Mouse (Mus musculus) frontal cortex, adult 2 months (tissue): ENCODE results near the gene Arhgap20. TPM values are rescaled to one million over a fixed set of nuclear protein-coding genes. Genes with fewer than 3 reads are reported as not detected.
A peak's percentile ranks its signal among the peaks of the same experiment; 100 is the strongest.

Source experiments
- DNase-seq, 2 experiments: peaks; one replicate each; pipeline ENCODE4 v3.0.0; 2022; ENCODE audit warnings: low spot score in 1 of 2; ENCODE audit errors: extremely low spot score in 1 of 2
- polyA plus RNA-seq: library from polyadenylated mRNA; depleted of rRNA; stranded (reverse); fragments of >200 nt; gene quantifications from 2 replicates; pipeline ENCODE4 v1.2.3, GENCODE M21; 2012; rRNA removed

Gene Arhgap20
- polyA plus RNA-seq = 22.8 TPM in 2 replicates

DNA sequence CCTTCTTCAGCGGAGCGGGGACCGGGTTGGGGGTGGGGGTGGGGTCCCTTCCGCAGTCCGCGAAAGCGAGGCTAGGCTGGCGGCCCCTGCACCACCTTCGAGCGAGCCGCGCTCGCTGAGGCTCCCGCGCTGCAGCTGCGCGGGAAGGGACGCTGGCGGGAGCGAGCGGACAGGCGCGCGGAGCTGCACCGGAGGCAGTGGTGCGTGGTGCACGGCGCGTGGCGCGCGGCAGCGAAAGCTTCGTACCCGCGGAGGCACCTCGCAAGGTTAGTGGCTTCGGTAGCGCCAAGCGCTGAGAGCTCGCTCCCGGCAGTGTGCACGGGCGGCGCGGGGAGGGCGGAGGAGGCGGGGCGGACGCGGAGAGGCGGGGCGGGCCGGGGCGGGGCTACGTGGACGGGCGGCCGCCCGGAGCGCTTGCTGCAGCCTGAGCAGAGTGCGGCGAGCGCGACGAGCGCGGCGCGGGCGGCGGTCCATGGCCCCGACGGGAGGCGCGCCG is at the start of gene Arhgap20:
TSS of gene Arhgap20 (plus strand) at position 417 of the 496 bp plus-strand sequence.
- peak; percentile 75 to 91 for DNase-seq

DNA sequence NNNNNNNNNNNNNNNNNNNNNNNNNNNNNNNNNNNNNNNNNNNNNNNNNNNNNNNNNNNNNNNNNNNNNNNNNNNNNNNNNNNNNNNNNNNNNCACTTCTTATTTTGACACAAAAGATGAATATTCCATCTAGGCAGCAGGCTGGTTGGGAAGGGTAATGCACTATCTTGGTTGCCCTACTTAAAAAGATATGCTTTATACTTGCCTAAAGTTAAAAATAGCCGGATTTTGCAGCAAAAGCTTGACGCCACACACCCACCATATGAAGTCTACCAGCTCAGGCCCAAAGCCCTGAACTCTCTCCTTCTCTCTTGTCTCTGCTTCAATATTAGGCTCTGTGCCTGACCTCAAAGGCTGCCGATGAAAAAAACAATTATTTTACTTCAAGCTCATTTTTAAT is 46.3 kb upstream of the Arhgap20 start:
- peak in 1 of 2 experiments; percentile 31 for DNase-seq

DNA sequence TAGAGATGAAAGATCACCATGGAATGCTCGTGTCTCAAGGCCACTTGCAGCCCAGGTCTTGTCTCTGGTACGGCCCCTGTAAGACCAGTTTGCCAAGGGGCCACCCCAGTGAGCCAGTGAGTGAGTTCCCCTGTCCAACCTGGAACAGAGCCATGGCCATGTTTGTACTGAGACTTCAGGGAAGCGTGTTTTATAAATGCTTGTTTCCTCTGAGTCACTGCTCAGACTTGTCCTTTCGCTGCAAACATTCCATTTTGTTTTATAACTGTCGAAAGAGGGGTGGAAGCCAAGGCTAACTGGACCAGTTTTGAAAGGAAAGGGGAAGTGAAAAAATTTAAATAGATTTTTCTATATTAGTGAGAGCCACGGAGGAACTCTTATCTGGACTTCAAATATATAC is 37.2 kb upstream of the Arhgap20 start:
- no peak for DNase-seq

DNA sequence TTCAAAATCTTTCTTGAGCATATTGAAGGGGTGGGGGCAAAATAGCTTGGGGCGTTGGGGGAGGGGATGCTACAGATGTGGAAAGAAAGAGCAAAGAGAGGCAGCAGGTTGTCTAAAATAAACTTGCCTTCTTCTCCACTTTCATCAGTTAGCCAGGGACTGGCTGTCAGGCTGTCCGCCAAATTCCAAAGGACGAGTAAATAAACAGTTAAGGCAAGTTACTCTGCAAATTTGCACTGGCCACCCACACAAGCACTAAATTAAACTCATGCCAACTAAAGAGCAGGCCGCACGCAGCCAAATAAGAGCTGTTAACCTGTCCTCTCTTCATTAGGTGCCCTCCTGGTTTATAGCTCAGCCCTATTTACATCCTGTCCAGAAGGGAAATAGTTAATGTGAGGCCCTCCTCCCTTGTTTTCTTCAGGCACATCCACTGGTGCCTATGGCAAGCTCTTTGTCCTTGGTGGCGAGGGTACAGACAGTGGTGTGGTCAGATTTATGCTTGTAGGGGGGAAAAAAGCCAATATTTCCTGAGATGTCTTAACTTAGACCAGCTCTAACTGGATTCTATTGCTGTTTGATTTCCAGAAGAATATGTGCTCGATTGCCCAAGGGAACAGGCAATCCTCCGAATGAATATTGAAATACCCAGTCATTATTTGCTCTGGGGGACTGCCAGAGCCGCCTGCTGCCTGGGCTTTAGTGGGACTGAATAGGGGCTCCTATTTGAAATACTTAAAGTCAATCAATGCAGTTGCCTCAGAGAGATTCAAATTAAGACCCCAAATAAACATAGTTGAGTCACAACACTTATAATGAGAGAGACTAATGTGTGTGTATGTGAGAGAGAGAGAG is 29.7 kb upstream of the Arhgap20 start:
- peak in 1 of 2 experiments; percentile 9 for DNase-seq

DNA sequence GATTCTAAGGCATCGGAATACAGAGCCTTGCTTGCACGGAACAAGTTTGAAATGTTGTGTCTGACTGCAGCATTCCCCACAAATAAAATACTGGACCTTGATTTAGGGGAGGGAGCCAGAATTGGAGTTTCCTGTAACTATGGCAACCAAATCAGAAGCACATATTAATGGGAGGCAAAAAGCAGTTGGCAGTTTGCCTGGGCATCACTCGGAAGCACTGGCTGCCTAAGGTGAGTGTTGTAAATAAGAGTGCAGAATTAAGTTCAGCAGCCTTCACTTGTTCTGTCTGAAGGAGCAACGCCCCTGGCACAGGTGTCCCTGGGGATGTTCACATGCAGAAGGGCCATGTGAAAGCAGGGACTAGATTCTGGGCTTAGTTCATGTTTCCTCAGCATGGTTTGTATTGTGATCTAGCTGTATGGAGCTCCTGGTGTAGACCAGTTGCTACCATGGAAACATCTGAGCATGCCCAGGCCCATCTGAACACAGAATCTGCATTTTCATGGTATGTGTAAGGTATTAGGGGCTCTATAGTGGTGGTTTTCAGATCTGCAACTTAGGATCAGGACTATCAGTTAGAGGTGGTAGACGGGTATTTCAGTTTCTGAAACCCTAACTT is 28.3 kb upstream of the Arhgap20 start:
- peak in 1 of 2 experiments; percentile 20 for DNase-seq

DNA sequence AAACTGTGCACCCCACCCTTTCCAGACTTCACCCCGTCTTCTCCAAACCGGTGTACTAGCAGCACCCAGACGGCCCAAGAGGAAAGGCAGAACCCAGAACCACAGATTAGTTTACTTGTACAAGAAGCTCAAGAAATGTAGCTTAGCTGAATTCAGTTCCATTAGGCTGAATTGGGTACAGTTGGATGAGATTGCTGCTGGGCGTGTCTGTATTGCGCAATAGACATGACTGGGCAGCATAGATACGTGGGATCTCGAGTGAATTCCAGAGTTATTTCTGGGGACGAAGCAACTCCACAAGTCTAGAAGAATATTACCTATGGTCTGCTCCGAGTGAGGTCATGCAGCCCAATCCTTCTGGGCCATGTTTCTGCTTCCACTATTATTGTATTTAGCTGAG is 26.8 kb upstream of the Arhgap20 start:
- DNase-seq = no peak

DNA sequence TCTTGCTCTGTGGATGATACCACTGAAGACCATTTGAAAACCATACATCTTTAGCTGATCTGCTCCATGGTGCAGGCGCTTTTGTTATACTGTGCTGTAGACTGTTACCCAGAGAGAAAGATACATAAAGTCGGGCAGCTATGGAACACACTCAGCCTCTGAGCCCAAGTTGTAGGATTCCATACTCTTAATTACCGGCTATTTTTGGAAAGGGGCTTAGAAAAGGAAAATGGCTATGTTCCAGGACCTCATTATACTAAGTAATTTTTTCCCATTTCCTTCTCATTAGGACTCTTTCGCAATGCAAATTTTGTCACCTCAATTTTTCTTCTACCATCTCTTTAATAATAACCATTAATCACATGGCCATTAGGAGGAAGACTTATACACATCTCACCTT is 25.3 kb upstream of the Arhgap20 start:
- DNase-seq = no peak

DNA sequence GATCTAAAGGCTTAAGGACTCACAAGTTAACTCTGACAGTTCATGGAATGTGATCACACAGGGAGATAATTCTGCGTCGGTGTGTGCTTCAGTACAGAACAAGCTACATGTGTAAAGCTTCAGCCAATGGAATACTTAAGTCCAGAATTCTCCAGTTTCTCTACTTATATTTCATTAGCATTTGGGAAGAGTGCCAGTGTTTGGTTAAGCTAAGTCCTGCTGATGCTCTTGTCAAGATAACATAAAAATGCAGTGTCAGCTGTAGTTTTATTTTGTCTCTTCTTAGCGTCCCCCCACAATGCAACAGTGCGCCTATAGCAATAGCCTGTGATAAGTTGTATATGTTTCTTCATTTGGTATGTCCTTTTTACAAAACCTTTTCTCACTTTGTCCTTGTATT is 15.0 kb upstream of the Arhgap20 start:
- no peak for DNase-seq

DNA sequence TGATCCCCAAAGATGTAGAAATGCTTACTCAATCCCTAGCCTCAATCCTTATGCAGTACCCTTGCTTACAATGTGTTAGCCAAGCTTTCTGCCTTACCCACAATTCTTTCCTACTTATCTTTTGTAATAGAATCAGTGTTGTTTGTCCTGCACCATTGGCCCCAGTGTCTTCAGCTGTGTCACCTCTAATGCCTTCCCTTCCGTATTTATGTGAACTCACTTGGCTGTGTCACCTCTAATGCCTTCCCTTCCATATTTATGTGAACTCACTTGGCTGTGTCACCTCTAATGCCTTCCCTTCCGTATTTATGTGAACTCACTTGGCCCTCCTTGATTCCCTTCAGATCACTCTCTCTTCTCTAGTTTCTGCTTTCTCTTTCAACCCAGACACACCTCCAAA is 4.1 kb upstream of the Arhgap20 start:
- DNase-seq = no peak

DNA sequence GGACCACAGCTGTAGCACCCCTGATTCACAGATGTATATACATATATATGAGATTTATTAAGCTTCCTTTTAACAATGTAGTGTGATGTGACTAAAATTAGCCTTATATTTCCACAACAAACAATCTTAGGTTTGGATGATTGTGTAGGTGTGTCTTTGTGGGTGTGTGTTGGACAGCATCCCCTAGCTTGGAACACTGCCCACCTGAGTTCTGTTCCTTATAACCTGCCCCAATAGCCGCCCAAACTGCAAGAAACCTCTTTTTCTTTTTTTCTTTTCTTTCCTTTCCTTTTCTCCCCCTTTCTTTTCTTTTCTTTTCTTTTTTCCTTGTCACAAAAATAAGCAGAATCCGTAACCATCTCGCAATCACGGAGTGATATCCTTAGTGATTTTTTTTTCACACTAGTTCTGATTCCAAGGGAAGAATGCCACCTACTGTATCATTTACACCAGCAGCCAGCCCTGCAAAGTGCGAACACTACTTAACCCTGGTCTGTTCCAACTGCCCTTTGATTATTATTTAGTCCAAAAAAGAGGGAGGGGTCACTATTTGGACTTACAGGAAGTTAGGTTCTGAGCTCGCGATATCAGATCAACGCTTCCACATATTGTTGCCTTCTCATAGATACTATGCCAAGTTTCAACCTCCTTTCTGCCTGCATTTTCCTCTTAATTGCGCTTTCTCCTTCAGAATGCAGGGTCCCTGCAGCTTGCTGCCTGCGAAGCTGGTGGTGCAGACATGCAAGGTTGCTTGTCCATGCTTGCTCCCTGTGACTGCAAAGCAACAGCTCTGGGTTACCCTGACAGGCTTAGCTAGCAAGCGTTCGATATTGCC is 879 bp upstream of the Arhgap20 start:
- DNase-seq = peak in 1 of 2 experiments; percentile 66

DNA sequence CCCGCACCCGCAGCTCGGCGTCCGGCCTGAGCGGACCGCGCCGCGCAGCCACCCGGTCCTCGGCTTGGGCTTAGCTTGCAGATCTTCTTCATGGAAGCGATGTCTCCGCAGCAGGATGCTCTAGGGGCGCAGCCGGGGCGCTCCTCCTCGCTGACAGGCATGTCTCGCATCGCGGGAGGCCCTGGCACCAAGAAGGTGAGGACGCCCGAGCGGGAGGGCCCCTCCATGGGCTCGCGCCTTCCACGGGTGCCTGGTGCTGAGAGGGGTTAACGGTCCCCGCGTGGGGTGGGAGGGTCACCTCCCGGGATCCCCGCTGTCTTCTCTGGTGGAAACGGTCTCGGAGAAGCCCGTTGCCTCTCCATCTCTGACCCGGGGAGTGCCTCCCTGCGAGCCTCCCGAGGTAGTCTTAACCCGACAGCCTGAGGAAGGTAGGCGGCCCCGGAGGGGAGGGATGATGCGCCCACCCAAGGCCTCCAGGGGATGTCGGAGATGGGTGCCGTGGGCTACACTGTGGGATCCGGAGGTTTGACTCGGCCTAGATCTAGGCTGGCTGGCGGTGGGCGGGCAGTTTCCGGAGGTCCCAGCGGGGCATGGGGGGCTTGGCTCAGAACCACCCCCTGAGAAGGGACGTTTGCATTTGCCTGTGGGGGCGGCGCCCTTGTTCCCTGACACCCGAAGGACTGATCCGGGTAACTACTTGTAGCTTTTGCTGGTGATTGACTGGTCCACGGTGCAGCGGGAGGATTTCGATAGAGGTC is 459 bp downstream of the Arhgap20 start:
- DNase-seq = peak in 1 of 2 experiments; percentile 53

DNA sequence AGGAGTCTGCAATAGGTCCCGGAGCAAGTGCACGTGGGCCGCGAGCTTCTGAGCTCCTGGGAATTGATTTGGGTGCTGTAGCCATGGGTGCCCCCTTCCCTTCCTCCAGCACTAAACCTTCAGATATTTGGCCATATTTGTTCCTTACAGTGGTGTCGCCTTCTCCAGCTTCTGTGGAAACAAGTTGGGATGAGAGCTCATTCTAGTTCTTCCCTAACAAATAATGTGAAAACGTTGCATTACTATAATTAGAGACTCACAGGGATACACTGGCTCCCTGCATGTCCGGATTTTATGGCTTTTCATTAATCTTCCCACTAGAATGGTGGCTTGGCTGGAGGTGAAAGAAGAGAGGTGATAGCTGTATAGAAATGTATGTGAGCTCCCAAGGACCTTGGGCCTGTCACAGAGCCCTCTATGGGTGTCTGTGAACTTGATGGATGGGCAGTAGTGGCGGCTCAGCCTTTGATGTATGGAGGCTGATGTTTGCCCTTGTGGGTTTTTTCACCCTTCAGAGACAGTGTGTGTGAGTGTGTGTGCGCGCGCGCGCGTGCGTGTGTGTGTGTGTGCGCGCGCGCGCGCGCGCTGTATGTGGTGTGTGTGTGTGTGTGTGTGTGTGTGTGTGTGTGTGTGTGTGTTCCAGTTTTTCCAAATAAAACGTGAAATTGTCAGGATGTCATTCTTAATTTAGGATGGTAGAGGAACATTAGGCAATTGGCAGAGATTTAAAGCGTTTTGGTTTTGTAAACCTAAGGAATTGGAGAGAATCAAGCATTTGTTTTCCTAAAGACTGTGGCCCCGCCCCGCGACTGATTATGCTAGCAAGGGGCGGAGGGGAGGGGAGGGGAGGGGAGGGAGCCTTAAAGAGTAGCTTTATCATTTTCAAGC is 1.3 kb downstream of the Arhgap20 start:
- DNase-seq = peak in 1 of 2 experiments; percentile 45

DNA sequence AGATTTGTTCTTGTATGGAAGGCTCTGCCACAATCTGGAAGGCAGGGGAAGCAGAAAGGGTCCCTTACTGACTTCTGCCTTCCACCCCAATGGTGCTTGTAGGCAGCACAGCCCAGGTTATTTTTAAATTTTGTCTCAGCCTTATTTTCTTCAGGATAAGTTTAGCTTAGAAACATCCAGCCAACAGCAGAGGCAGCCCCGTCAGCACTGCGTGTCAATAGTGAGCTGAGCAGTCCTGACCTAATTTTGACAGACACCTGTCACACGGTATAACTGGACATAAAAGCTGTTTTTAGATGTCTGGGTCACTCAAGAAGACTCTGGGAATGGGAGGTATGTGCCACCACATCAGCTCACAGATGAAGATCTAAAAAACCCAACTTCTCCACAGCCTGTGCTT is 9.1 kb downstream of the Arhgap20 start:
- no peak for DNase-seq

DNA sequence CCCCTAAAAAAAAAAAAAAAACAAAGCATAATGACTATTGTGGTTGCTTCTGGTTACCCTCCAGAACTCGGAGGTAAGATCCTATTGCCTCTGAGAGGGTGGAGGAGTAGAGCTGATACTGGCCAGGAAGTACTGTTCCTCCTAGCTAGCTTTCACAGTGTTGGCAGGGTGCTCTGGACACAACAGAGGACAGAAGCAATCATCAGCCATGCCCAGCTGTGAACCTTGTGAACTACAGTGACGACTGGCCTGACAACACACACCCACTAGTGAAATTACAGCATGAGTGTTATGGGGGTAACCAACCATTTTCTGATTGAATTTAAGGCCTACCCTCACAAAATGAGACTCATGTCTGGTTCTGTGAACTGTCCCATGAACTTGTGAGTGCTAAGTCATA is 11.3 kb downstream of the Arhgap20 start:
- no peak for DNase-seq

DNA sequence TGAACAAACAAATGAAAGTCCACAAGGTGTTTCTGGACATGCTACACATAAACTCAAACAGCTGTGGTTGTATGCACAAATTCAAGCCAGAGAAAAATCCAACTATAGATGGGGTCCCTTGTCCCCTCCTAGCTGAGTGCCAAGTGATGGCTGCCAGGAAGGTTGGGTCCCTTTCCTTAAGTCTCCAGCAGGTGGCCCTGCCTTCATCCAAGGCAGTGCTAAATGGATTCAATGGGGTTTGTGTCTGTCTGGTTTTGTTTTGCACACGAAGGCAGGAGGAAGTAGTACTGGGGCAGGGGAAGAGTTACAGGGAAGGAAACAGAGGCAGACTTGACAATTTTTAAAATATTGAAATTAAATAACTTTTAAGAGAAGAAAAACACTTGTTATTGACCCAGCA is 12.0 kb downstream of the Arhgap20 start:
- no peak for DNase-seq

DNA sequence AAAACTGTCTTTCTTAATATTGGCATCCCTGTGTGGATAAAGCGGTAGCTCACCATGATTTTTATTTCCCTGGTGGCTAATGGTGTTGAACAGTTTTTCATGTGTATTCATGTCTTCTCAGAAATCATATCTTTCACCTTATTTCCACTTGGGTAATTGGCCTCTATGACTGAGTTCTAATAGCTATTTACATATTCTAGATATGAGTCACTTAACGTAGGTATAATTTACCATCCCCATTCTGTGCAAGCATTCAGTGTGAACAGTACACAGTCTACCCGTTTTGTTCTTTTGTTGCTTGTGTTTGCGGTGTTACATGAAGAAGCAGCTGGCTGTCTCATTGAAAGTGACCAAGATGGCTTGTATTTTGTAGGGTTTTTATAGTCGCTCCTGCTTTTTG is 14.1 kb downstream of the Arhgap20 start:
- no peak for DNase-seq

DNA sequence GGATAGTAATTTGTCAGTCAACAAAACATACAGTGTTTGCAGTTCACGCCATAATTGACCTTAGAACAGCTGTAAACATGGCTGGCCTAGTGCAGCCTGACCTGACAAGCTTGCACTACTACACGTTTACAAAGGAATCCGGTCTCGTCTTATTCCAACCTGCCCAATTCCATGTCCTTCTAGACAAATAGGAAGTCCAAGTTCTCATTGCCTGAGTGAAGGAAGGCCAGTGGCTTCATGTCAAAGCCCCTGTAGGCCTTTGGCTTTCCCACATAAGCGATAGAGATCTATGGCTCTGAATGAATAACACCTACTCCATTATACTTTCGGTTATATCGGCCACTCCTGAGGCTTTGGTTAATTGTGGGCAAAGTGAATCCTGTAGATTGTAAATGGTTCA is 16.0 kb downstream of the Arhgap20 start:
- no peak for DNase-seq

DNA sequence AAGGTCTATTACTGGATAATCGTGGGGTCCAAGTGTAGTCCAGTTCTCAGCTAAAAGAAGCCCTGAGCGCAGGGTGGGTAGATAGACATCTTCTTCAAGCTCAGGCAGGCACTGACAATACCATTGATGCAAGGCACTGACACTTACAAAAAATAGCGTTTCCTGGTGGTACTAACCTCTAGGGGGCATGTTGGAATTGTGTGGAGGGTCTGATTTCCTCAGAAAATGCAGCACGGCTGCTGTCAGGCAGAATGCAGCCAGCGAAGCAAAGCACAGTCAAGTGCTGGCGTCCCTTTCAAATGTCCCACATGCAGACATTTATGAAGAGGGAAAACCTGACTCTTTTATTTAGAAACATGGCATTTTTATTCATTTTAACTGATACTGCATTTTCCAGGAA is 22.2 kb downstream of the Arhgap20 start:
- no peak for DNase-seq

DNA sequence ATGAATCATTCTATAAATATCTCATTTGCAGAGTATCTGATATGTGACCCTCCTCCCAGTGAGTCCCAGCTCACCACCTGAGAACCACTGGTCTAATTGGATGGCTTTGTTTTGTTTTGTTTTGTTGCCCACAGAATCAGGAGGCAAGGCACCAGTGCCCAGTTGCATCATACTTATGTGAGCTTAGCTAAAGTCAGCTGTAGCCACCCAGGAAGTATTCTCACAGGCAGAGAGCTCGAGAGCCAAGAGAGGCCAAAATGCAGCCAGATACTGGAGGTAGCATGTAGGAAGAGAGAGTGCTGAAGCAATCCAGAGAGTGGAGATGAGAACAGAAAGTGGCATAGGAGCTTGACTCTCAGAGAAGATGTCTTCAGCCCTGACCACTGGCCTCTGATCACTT is 23.3 kb downstream of the Arhgap20 start:
- DNase-seq = no peak
